ENCODE assay signal across 11 mouse cellular contexts in genomic region chr10:120420971-120421629, GRCm38 (mm10). TPM values are rescaled to one million over a fixed set of nuclear protein-coding genes. Genes with fewer than 3 reads are reported as not detected.
DNase-seq lines count a peak whose midpoint lies in the region; ATAC-seq and TF ChIP-seq lines count a peak whose summit lies in the region.
"Had no signal": no experiment of that assay in that cellular context is flagged by ENCODE, and none has a peak within 500 bp of the region (broad histone marks: within the 10 kb centered on the region; RNA-seq: fewer than 3 reads in every experiment).

No protein-coding gene starts in this region.

- H3K4me2 ChIP-seq in kidney, embryonic 16.5 days (replicated peaks; ENCODE audit: low read depth, low read length): peak overlapping the region; percentile 30; the same call in 1 of the 2 replicates
- no peak overlapping the region for H3K4me2 ChIP-seq in embryonic facial prominence, embryonic 11.5 days (ENCODE audit: low read depth, low read length)
- peak overlapping the region; percentile 21; the same call in 1 of the 2 replicates for H3K4me2 ChIP-seq in limb, embryonic 12.5 days

- peak overlapping the region; percentile 90 for H3K27ac ChIP-seq in kidney, embryonic 16.5 days (ENCODE audit: low read length)
- no peak overlapping the region for H3K27ac ChIP-seq in kidney, adult 2 months (ENCODE audit: insufficient read depth, low read depth, low read length)
- H3K27ac ChIP-seq in embryonic facial prominence, embryonic 11.5 days (replicated peaks; ENCODE audit: low read depth, low read length): 0 out of 2 replicates have a peak overlapping the region, but pooled peaks have one; percentile 11
- H3K27ac ChIP-seq in limb, embryonic 12.5 days: peak overlapping the region; percentile 70

- H3K9ac ChIP-seq in kidney, embryonic 16.5 days (replicated peaks; ENCODE audit: low read length): no peak overlapping the region; the same call in 1 of the 2 replicates
- no peak overlapping the region for H3K9ac ChIP-seq in embryonic facial prominence, embryonic 11.5 days (replicated peaks; ENCODE audit: low read length)
- no peak overlapping the region for H3K9ac ChIP-seq in limb, embryonic 12.5 days (replicated peaks)

- ATAC-seq in kidney, embryonic 16.5 days (ENCODE audit: low FRiP score, low TSS enrichment): peak; percentile 87
- ATAC-seq in embryonic facial prominence, embryonic 11.5 days (replicated peaks; ENCODE audit: insufficient number of reproducible peaks, low FRiP score, low TSS enrichment, low read depth): no peak
- peak; percentile 22; the same call in 1 of the 2 replicates for ATAC-seq in limb, embryonic 12.5 days (ENCODE audit: insufficient number of reproducible peaks, insufficient read depth, low FRiP score, low TSS enrichment, low read depth)

- H3K9me3 ChIP-seq in kidney, embryonic 16.5 days (ENCODE audit: low read length): no peaks in the 10 kb centered on the region
- no peaks in the 10 kb centered on the region for H3K9me3 ChIP-seq in embryonic facial prominence, embryonic 11.5 days (replicated peaks; ENCODE audit: control insufficient read depth, low read length)
- no peaks in the 10 kb centered on the region for H3K9me3 ChIP-seq in limb, embryonic 12.5 days

- H3K4me1 ChIP-seq in kidney, embryonic 16.5 days (ENCODE audit: insufficient read depth, low read length): peaks cover 78% of the 10 kb centered on the region
- H3K4me1 ChIP-seq in kidney, adult 2 months (ENCODE audit: control insufficient read depth, insufficient read depth, low read length): peaks cover 6% of the 10 kb centered on the region; the same call in 1 of the 2 replicates
- peaks cover 6% of the 10 kb centered on the region for H3K4me1 ChIP-seq in embryonic facial prominence, embryonic 11.5 days (ENCODE audit: control insufficient read depth, insufficient read depth, low read length)
- H3K4me1 ChIP-seq in limb, embryonic 12.5 days (replicated peaks): peaks cover 90% of the 10 kb centered on the region

- no peak for TF ChIP-seq CTCF in kidney, adult 2 months (conservative IDR thresholded peaks at IDR 0.05; ENCODE audit: insufficient read depth, insufficient read length, low read depth, low read length)

- DNase-seq in adrenal gland, postnatal 14 days: peak; percentile 54
- DNase-seq in adrenal gland, adult 8-10 months: no peak
- no peak for DNase-seq in kidney, adult 2 months
- no peak for DNase-seq in embryonic facial prominence, embryonic 11.5 days (ENCODE audit: low spot score)
- DNase-seq in ovary, postnatal 14 days (ENCODE audit: low spot score): no peak
- DNase-seq in right cerebral cortex, postnatal 10 days (ENCODE audit: low spot score in 2 of 2): no peak
- DNase-seq: cerebellum, postnatal 36 days; lung, postnatal 10 days had no signal

- H3K4me3 ChIP-seq in kidney, embryonic 16.5 days (ENCODE audit: low read length): no peak overlapping the region
- no peak overlapping the region for H3K4me3 ChIP-seq in kidney, adult 2 months (ENCODE audit: insufficient read depth, low read depth, low read length)
- no peak overlapping the region for H3K4me3 ChIP-seq in embryonic facial prominence, embryonic 11.5 days (ENCODE audit: low read depth, low read length)
- H3K4me3 ChIP-seq in limb, embryonic 12.5 days (replicated peaks): no peak overlapping the region

- no peaks in the 10 kb centered on the region; the same call in 1 of the 2 replicates for H3K36me3 ChIP-seq in kidney, embryonic 16.5 days (ENCODE audit: insufficient read depth, low read length)
- H3K36me3 ChIP-seq in kidney, adult 2 months (ENCODE audit: control insufficient read depth, insufficient read depth, low read length): no peaks in the 10 kb centered on the region
- H3K36me3 ChIP-seq in embryonic facial prominence, embryonic 11.5 days (replicated peaks; ENCODE audit: control insufficient read depth, insufficient read depth, low read depth, low read length): no peaks in the 10 kb centered on the region
- H3K36me3 ChIP-seq in limb, embryonic 12.5 days: peaks cover 38% of the 10 kb centered on the region

- no peak for TF ChIP-seq POLR2A in kidney, adult 2 months (IDR thresholded peaks at IDR 0.05; ENCODE audit: low read depth, low read length)

- no peaks in the 10 kb centered on the region for H3K27me3 ChIP-seq in kidney, embryonic 16.5 days (ENCODE audit: insufficient read depth, low read length)
- H3K27me3 ChIP-seq in kidney, adult 2 months (replicated peaks; ENCODE audit: control insufficient read depth, insufficient read depth, low read length): no peaks in the 10 kb centered on the region
- H3K27me3 ChIP-seq in embryonic facial prominence, embryonic 11.5 days (ENCODE audit: control insufficient read depth, insufficient read depth, low read length): no peaks in the 10 kb centered on the region
- no peaks in the 10 kb centered on the region for H3K27me3 ChIP-seq in limb, embryonic 12.5 days

- 10% methylated on average over 15 of the region's 15 CpGs for WGBS in kidney, embryonic 16.5 days
- WGBS in kidney, adult 2 months: 59% methylated on average over 15 of the region's 15 CpGs
- WGBS in embryonic facial prominence, embryonic 11.5 days: 69% methylated on average over 15 of the region's 15 CpGs
- 11% methylated on average over 15 of the region's 15 CpGs for WGBS in limb, embryonic 12.5 days

RNA-seq across cellular contexts. Expression of gene Hmga2, which starts 55.2 kb away (rescaled TPM):
- total RNA-seq in adrenal gland, postnatal 14 days (2021): 6.5 and 6.9 TPM in 2 replicates
- total RNA-seq in adrenal gland, adult 8-10 months (2022): 1 to 10 TPM; 3.9 to 4.7 (median 4.3) TPM
- 15.4 and 21.2 TPM in 2 replicates for polyA plus RNA-seq in kidney, embryonic 16.5 days (2015; fragmentation: Nextera tagmentation; extraction: Ambion mirVana)
- 0.09 and 0.10 TPM in 2 replicates for polyA plus RNA-seq in kidney, adult 2 months (2012; rRNA removed)
- polyA plus RNA-seq in embryonic facial prominence, embryonic 11.5 days (2014; fragmentation: Nextera tagmentation; extraction: Ambion mirVana): 99.0 and 113 TPM in 2 replicates
- polyA plus RNA-seq in limb, embryonic 12.5 days (2016; fragmentation: Nextera tagmentation; extraction: Ambion mirVana): 128 and 132 TPM in 2 replicates
- polyA plus RNA-seq: frontal cortex, adult 2 months had no signal

Comparison
In these comparisons a context has a peak if more than half of its experiments do, and no peak if none do; other contexts are left out.
1. RNA of gene Hmga2, which starts 55.2 kb away (polyA plus RNA-seq): 128 to 132 TPM in limb, embryonic 12.5 days, 99.0 to 113 TPM in embryonic facial prominence, embryonic 11.5 days and 15.4 to 21.2 TPM in kidney, embryonic 16.5 days; 0.09 to 0.10 TPM in kidney, adult 2 months; every median in the first group is over 10 times any median in the second.